Mouse (Mus musculus): ENCODE measurements at regions not wholly inside any gene's neighbourhood (a gene's known extent, or its start where the extent isn't known, plus 50 kb on each side); places are given as distances from the start of the nearest gene placed in this dataset.

DNA sequence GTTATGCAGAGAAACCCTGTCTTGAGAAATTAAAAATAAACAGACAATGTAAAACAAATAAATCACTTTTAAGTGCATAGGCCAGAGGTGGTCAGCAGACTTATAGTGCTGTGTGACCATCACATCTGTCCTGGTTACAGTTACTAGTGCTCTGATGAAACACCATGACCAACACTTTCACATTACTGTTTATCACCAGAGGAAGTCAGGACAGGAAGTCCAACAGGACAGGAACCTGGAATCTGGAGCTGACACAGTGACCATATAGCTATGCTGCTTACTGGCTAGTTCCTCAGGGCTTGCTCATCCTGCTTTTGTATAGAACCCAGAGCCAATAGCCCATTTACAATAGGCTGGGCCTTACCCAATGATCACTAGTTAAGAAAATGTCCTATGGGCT lies 51.0 kb upstream of the Klf13 start:
- no peak for TF ChIP-seq CTCF (IDR thresholded peaks at IDR 0.05; ENCODE audit: control insufficient read depth, insufficient read depth, insufficient replicate concordance, low read depth, low read length)
- TF ChIP-seq POLR2A (IDR thresholded peaks at IDR 0.05; ENCODE audit: control insufficient read depth, low read depth, low read length) = no peak

All from testis, adult 2 months (tissue).